Mouse (Mus musculus): ENCODE measurements around the gene Rps4x. TPM values are rescaled to one million over a fixed set of nuclear protein-coding genes. Genes with fewer than 3 reads are reported as not detected.
"Not testable (repeated sequence)": the region's sequence is repeated elsewhere in the genome, so short reads cannot be mapped to it uniquely, and the experiment has no call there.

Rps4x gene
- 379 and 405 TPM in 2 replicates for polyA plus RNA-seq (2015; fragmentation: Nextera tagmentation; extraction: Ambion mirVana)

DNA sequence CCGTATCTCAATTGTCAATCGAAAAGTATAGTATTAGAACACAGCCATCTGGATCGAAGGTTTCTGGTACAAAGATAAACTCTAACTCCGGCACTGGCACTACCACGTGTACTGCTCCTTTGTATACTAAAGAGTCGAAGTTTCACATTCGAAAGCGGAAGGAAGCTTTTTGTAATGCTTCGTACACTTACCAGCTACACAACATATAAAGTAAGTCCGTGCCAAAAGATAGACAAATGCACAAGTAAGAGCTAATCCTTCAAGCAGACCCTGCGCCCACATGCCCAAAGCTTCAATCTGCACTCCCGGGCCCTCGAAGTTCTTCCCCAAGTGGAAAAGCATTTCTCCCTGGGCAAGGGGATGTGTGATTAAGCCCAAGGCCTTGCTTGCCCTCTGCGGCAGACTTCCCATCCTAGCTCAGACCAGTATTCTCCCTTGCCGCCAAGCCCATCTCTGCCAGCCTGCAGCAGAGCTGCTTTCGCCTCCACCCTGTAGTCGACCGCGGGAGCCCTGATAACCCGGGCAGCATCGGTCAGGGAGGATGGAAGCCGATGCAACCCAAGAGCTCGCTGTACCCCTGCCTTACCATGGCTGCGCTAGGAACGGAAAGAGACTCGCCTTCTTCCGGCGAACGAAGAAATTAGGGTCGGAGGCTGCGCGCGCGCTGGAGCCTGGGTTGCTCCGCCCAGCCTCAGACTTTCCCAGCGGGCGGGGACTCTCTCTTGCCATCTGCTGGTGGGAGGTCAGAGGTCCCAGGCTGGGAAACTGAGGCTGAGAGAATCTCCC, at the start of gene Rps4x:
Gene Rps4x, minus strand, starts transcription at position 683 of the 786 bp plus-strand sequence.
- Histone ChIP-seq H3K4me2 (peak within 1 kb of the TSS; percentile 68), H3K27ac (replicated peaks) (peak within 1 kb of the TSS; percentile 62), H3K9ac (peak within 1 kb of the TSS; percentile 58), H3K36me3 (replicated peaks) (peaks cover 31% of the 10 kb centered on the region), H3K9me3 (replicated peaks) (no peaks in the 10 kb centered on the region), H3K4me3 (replicated peaks) (peak within 1 kb of the TSS; percentile 64), H3K4me1 (replicated peaks) (peaks cover 13% of the 10 kb centered on the region), H3K27me3 (no peaks in the 10 kb centered on the region; the same call in 1 of the 2 replicates)
- WGBS (ENCODE audit: insufficient replicate concordance) = 16% methylated on average over 37 of the region's 37 CpGs
- ATAC-seq (ENCODE audit: insufficient read depth) = peak; percentile 80

DNA sequence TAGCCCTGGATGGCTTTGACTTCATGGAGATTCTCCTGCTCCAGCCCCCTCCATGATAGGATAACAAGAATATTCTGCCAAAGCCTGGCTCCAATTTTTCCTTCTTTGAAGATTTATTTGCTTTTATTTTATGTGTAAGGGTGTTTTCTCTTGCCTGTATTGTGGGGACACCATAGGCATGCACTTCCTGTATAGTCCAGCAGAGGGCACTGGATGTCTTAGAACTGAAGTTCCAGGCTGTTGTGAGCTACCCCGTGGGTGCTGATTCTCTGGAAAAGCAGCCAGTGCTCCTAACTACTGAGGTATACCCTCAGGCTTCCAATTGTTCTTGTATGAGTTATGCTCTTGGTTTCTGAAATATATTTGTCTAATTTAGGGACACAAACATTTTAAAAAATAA, 29.9 kb upstream of the Rps4x start:
- WGBS (ENCODE audit: insufficient replicate concordance) = 14% methylated on average over 1 of the region's 1 CpGs
- Histone ChIP-seq H3K27me3 (no peaks in the 10 kb centered on the region), H3K4me3 (replicated peaks) (no peak overlapping the region), H3K27ac (replicated peaks) (no peak overlapping the region), H3K4me1 (replicated peaks) (no peaks in the 10 kb centered on the region), H3K9me3 (replicated peaks) (no peaks in the 10 kb centered on the region), H3K9ac (no peak overlapping the region), H3K4me2 (no peak overlapping the region), H3K36me3 (replicated peaks) (no peaks in the 10 kb centered on the region)
- ATAC-seq (ENCODE audit: insufficient read depth) = no peak

DNA sequence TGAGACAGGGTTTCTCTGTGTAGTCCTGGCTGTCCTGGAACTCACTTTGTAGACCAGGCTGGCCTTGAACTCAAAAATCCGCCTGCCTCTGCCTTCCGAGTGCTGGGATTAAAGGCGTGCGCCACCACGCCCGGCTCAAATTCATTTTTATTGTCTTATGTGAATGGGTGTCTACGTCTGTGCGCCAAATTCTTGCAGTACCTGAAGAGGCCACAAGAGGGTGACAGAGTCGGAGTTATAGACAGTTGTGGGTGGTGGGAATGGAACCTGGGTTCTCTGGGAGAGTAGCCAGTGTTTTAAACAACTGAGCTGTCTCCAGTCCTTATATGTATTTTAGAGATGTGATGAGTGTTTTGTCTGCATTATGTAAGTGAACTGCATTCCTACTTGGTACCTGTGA, 26.2 kb upstream of the Rps4x start:
- not testable (repeated sequence) for H3K4me2 ChIP-seq; H3K4me1 ChIP-seq (replicated peaks); H3K4me3 ChIP-seq (replicated peaks); H3K27ac ChIP-seq (replicated peaks); H3K36me3 ChIP-seq (replicated peaks); H3K9ac ChIP-seq; H3K27me3 ChIP-seq; ATAC-seq (ENCODE audit: insufficient read depth); H3K9me3 ChIP-seq (replicated peaks)
- 31% methylated on average over 9 of the region's 9 CpGs for WGBS (ENCODE audit: insufficient replicate concordance)

DNA sequence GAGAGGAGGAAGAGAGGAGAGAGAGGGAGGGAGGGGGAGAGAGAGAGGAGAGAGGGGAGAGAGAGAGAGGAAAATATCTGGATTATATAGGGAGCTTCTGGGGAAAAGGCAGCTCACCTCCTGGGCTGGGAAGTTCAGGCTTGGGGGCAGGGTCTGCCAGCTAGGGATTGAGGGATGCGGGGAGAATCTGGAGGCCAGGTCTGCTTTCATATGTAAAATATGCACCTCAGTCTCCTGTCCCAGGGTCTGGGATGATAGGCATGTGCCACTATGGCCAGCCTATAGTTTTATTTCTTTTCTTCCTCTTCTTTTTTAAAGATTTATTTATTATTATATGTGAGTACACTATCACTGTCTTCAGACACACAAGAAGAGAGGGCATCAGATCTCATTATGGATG, 1.6 kb upstream of the Rps4x start:
- Histone ChIP-seq H3K36me3 (replicated peaks) (peaks cover 13% of the 10 kb centered on the region), H3K9me3 (replicated peaks) (no peaks in the 10 kb centered on the region), H3K27ac (replicated peaks) (no peak overlapping the region), H3K27me3 (no peaks in the 10 kb centered on the region; the same call in 1 of the 2 replicates), H3K4me3 (replicated peaks) (no peak overlapping the region), H3K4me2 (no peak overlapping the region), H3K9ac (no peak overlapping the region), H3K4me1 (replicated peaks) (peaks cover 12% of the 10 kb centered on the region)
- ATAC-seq (ENCODE audit: insufficient read depth) = no peak
- whole genome bisulfite sequencing (ENCODE audit: insufficient replicate concordance) = 33% methylated on average over 1 of the region's 1 CpGs

DNA sequence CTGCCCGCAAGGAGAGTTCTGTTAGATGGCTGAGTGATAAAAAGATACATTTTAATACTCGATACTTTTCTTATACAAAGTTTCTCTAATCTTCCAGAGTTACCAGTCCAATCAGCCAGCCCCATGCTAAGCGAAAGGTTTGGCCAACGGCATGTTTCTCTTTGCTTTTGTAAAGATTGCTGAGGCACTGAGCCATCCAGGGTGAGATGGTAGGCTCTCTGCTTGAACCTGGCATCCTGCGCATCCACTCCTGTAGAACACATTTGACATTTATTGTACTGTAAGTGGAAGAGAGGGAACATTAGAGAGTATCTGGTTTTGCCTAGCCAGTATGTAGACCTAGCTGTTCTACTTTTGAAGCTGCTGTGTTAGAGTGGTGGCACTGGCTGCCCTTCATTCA, 387 bp upstream of the Rps4x start:
- H3K36me3 ChIP-seq (replicated peaks) = peaks cover 24% of the 10 kb centered on the region
- no peak overlapping the region for H3K27ac ChIP-seq (replicated peaks)
- ATAC-seq (ENCODE audit: insufficient read depth) = no peak
- peak overlapping the region; percentile 68 for H3K4me2 ChIP-seq
- H3K4me3 ChIP-seq (replicated peaks) = peak overlapping the region; percentile 64
- no peaks in the 10 kb centered on the region for H3K9me3 ChIP-seq (replicated peaks)
- H3K9ac ChIP-seq = no peak overlapping the region; the same call in 1 of the 2 replicates
- no peaks in the 10 kb centered on the region; the same call in 1 of the 2 replicates for H3K27me3 ChIP-seq
- H3K4me1 ChIP-seq (replicated peaks) = peaks cover 13% of the 10 kb centered on the region
- WGBS (ENCODE audit: insufficient replicate concordance) = 38% methylated on average over 5 of the region's 5 CpGs

DNA sequence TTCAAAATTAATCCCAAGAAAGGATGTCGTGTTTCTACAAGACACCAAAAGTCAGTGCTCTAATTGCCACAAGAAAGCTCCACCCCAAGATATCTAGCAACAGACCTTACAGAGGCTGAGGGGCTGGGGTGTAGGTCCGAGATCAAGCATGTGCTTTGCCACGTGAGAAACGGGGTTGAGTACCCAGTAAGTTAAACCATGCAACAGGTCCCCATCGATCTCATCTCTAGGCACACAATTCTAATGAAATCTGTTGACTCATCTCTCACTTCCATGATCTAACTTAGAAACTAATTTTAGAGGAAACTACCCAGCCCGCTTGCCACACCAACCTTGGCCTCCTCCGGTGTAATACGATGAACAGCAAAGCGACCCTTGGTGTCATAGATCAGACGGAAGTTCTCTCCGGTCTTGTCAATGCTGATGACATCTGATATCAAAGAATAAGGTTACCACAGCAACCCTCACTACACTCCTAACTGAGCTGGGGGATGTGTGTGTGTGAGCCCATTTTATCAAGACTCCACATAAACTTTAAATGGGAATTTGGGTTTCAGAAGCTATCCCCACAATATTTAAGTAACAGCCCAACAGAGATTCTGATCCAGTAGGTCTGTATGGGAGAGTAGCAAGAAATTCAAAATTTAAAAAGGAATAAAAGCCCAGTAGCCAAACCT, 2.0 kb downstream of the Rps4x start:
- H3K9ac ChIP-seq = peak overlapping the region; percentile 30
- no peaks in the 10 kb centered on the region for H3K27me3 ChIP-seq
- H3K27ac ChIP-seq (replicated peaks) = 0 out of 2 replicates have a peak overlapping the region, but pooled peaks have one; percentile 29
- H3K4me3 ChIP-seq (replicated peaks) = peak overlapping the region; percentile 64
- peaks cover 37% of the 10 kb centered on the region for H3K36me3 ChIP-seq (replicated peaks)
- H3K4me2 ChIP-seq = peak overlapping the region; percentile 68
- WGBS (ENCODE audit: insufficient replicate concordance) = 29% methylated on average over 11 of the region's 11 CpGs
- no peak for ATAC-seq (ENCODE audit: insufficient read depth)
- no peaks in the 10 kb centered on the region for H3K9me3 ChIP-seq (replicated peaks)
- H3K4me1 ChIP-seq (replicated peaks) = peaks cover 13% of the 10 kb centered on the region

DNA sequence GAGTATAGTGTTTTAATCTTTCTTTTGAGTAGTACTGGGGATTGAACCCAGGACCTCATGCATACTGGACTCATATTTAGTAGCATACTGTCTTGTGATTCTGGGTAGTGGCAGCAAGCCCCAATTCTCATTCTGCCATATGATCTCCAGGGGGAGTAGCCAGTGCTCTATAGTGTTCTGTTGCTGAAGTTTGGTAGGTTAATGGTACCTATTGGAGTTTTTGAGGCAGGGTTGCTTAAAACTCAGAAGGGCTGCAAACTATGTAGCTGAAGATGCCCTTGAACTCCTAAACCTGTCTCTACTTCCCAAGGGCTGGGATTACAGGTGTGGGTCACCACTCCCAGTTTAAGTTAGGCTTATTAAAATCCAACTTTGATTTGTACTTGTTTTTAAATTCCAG, 6.6 kb downstream of the Rps4x start:
- Histone ChIP-seq H3K4me1 (replicated peaks) (peaks cover 7% of the 10 kb centered on the region; the same call in 1 of the 2 replicates), H3K36me3 (replicated peaks) (peaks cover 36% of the 10 kb centered on the region), H3K27me3 (no peaks in the 10 kb centered on the region), H3K27ac (replicated peaks) (no peak overlapping the region), H3K9ac (no peak overlapping the region), H3K4me3 (replicated peaks) (no peak overlapping the region), H3K9me3 (replicated peaks) (no peaks in the 10 kb centered on the region), H3K4me2 (no peak overlapping the region)
- ATAC-seq (ENCODE audit: insufficient read depth) = no peak

DNA sequence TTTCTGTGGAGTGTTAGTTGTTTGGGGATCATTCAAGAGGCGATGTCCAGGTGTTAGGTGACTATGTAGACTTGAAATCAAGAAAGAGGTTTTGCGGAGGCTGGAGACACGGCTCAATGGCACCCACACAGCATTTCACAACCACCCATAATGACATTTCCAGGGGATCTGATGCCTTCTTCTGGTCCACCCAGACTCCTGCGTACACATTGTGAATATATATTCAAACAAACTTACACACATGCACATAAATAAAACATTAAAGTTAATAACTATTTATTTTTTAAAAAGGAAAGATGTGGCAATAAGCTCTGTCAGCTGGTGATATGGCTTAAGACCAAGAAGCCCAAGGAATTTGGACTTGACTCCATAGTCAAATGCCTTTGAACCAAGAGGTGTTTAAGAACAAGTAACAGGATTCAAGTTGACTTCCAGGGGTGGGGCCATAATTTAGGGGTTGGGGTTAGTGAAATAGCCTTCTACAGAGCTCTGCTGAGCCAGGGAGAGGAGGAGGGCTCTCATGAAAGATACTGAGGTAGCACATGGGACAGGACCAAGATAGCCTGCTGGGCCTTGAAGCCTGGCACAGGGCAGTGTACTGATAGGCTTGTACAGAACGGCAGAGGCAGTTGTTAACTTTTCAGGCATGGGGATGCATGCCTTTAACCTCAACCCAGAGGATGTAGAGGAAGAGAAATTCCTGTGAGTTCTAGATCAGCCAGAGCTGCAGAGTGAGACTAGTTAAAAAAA, 13.5 kb downstream of the Rps4x start:
- Histone ChIP-seq H3K4me3 (replicated peaks) (no peak overlapping the region), H3K4me1 (replicated peaks) (no peaks in the 10 kb centered on the region), H3K27ac (replicated peaks) (no peak overlapping the region), H3K9ac (no peak overlapping the region), H3K9me3 (replicated peaks) (no peaks in the 10 kb centered on the region), H3K27me3 (no peaks in the 10 kb centered on the region), H3K4me2 (no peak overlapping the region), H3K36me3 (replicated peaks) (no peaks in the 10 kb centered on the region)
- no peak for ATAC-seq (ENCODE audit: insufficient read depth)
- 75% methylated on average over 5 of the region's 5 CpGs for WGBS (ENCODE audit: insufficient replicate concordance)

DNA sequence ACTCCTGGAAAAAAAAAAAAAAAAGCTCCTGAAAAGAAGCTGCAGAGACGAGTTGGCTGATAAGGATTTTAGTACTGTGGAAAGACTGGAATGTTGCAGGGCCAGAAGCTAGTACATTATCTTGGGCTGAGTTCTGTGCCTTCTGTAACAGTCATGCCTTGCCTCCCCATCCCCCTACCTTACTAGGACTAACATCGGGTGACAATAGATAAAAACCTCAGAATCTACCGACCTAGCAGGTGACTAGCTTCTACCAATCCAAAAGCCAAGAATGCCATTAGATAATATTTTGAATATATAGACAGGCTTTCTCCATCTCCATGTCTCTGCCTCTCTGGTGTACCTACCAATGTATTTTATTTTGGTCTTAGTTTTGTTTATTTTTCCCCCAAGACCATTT, 18.3 kb downstream of the Rps4x start:
- WGBS (ENCODE audit: insufficient replicate concordance) = 23% methylated on average over 3 of the region's 3 CpGs
- no peaks in the 10 kb centered on the region for H3K4me1 ChIP-seq (replicated peaks)
- no peaks in the 10 kb centered on the region for H3K36me3 ChIP-seq (replicated peaks)
- no peaks in the 10 kb centered on the region for H3K9me3 ChIP-seq (replicated peaks)
- no peak overlapping the region for H3K4me3 ChIP-seq (replicated peaks)
- no peak overlapping the region for H3K9ac ChIP-seq
- ATAC-seq (ENCODE audit: insufficient read depth) = peak; percentile 51; the same call in 1 of the 2 replicates
- H3K4me2 ChIP-seq = no peak overlapping the region
- H3K27ac ChIP-seq (replicated peaks) = no peak overlapping the region
- 0 out of 2 replicates have a peak, but pooled peaks cover 5% of the 10 kb centered on the region for H3K27me3 ChIP-seq

DNA sequence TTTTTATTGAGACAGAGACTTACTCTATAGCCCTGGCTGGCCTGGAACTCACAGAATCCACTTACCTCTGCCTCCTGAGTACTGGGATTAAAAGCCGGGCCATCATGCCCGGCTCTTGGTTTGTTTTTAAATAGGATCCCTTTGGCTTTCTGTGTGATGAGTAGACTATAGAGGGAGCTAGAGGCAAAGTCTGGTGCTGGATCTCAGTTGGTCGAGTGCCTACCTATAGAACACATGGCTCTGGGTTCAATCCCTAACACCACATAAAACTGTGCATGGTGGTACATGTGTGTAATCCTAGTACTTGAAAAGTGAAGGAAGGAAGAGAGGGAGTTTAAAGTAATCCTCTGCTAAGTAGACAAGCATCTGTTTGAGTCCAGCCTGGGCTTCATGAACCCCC, 19.1 kb downstream of the Rps4x start:
- ATAC-seq (ENCODE audit: insufficient read depth) = no peak
- Histone ChIP-seq H3K9ac (no peak overlapping the region), H3K27me3 (0 out of 2 replicates have a peak, but pooled peaks cover 5% of the 10 kb centered on the region), H3K4me1 (replicated peaks) (no peaks in the 10 kb centered on the region), H3K4me3 (replicated peaks) (no peak overlapping the region), H3K4me2 (no peak overlapping the region), H3K36me3 (replicated peaks) (no peaks in the 10 kb centered on the region), H3K9me3 (replicated peaks) (no peaks in the 10 kb centered on the region), H3K27ac (replicated peaks) (no peak overlapping the region; the same call in 1 of the 2 replicates)
- WGBS (ENCODE audit: insufficient replicate concordance) = 40% methylated on average over 3 of the region's 3 CpGs

DNA sequence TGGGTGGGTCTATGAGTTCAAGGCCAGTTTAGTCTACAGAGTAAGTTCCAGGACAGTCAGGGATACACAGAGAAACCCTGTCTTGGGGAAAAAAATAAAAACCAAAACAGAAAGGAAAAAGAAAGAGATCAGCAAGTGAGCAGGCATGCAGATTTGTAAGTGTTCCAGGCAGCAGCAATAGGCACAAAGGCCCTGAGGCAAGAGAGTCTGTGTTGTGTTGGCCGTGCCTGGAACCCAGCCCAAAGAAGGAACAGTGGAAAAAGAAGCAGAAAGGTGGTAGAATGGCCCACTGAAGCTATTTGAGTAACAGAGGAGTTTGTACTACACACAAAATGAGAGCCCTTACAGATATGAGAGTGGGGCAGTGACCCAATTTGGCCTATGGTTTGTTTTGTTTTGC, 19.5 kb downstream of the Rps4x start:
- H3K4me1 ChIP-seq (replicated peaks) = no peaks in the 10 kb centered on the region
- WGBS (ENCODE audit: insufficient replicate concordance) = 73% methylated on average over 1 of the region's 1 CpGs
- H3K9ac ChIP-seq = no peak overlapping the region
- no peaks in the 10 kb centered on the region for H3K36me3 ChIP-seq (replicated peaks)
- no peak overlapping the region for H3K27ac ChIP-seq (replicated peaks)
- no peak overlapping the region for H3K4me3 ChIP-seq (replicated peaks)
- H3K27me3 ChIP-seq = 0 out of 2 replicates have a peak, but pooled peaks cover 5% of the 10 kb centered on the region
- ATAC-seq (ENCODE audit: insufficient read depth) = no peak
- H3K9me3 ChIP-seq (replicated peaks) = no peaks in the 10 kb centered on the region
- no peak overlapping the region for H3K4me2 ChIP-seq
